Mouse (Mus musculus) 3134 (cell line): ENCODE results near the gene Amy2a3.
"Not testable (repeated sequence)": the region's sequence is repeated elsewhere in the genome, so short reads cannot be mapped to it uniquely, and the experiment has no call there.

Experiments
- DNase-seq: peaks from one replicate; pipeline ENCODE4 v3.0.0-alpha.2; 2011; ENCODE audit warnings: low spot score; ENCODE audit not compliant: insufficient read length; ENCODE audit errors: extremely low read depth

The Amy2a3 gene

DNA sequence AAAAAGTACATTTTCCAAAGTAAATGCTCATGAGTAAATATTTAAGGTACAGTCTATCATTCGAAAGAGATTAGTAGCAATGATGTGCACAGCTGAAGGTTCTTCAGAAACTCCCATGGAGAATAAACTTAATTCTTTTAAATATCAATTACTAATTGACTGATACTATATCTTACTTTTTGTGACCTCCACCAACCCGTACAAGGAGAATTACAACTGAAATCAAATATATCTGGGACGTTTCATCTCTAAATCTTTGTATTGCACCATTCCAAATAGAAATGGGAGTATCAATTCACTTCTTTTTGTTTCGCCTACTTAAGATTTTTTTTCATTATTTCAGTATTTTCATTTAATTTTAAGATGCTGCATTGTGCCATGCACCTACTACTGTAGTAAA, at the start of gene Amy2a3:
Amy2a3 (minus strand) TSS at position 101 of the 400 bp plus-strand sequence.
- DNase-seq: not testable (repeated sequence)

DNA sequence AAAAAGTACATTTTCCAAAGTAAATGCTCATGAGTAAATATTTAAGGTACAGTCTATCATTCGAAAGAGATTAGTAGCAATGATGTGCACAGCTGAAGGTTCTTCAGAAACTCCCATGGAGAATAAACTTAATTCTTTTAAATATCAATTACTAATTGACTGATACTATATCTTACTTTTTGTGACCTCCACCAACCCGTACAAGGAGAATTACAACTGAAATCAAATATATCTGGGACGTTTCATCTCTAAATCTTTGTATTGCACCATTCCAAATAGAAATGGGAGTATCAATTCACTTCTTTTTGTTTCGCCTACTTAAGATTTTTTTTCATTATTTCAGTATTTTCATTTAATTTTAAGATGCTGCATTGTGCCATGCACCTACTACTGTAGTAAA, 32.7 kb upstream of the Amy2a3 start, which contains the start of gene Amy2a2:
Amy2a2 (minus strand) TSS at position 101 of the 400 bp plus-strand sequence.
- not testable (repeated sequence) for DNase-seq

DNA sequence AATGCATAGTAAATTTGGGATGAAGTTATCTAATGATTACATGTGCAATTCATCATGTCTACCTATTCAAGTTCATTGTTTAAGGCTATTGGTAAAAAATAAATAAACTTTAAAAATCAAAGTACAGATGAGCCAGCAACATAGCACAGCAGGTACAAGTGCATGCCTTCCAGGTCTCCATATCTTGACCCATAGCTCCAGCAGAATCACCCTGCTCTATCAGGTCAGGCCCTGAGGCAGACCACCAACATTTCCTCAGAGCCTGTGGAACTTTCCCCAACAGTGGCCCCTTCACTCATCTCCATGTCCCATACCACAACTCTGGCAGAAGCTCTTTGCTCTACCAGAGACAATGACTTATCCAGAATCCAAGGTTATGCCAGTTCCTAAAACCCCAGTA, 21.6 kb upstream of the Amy2a3 start:
- not testable (repeated sequence) for DNase-seq

DNA sequence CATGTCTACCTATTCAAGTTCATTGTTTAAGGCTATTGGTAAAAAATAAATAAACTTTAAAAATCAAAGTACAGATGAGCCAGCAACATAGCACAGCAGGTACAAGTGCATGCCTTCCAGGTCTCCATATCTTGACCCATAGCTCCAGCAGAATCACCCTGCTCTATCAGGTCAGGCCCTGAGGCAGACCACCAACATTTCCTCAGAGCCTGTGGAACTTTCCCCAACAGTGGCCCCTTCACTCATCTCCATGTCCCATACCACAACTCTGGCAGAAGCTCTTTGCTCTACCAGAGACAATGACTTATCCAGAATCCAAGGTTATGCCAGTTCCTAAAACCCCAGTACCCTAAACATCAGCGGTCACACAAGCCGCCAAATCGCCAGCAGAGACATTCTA, 10.9 kb downstream of the Amy2a3 start:
- DNase-seq: not testable (repeated sequence)

DNA sequence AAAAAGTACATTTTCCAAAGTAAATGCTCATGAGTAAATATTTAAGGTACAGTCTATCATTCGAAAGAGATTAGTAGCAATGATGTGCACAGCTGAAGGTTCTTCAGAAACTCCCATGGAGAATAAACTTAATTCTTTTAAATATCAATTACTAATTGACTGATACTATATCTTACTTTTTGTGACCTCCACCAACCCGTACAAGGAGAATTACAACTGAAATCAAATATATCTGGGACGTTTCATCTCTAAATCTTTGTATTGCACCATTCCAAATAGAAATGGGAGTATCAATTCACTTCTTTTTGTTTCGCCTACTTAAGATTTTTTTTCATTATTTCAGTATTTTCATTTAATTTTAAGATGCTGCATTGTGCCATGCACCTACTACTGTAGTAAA, 32.5 kb downstream of the Amy2a3 start, which contains the start of gene Amy2a4:
Amy2a4 (minus strand) TSS at position 101 of the 400 bp plus-strand sequence.
- DNase-seq: not testable (repeated sequence)

DNA sequence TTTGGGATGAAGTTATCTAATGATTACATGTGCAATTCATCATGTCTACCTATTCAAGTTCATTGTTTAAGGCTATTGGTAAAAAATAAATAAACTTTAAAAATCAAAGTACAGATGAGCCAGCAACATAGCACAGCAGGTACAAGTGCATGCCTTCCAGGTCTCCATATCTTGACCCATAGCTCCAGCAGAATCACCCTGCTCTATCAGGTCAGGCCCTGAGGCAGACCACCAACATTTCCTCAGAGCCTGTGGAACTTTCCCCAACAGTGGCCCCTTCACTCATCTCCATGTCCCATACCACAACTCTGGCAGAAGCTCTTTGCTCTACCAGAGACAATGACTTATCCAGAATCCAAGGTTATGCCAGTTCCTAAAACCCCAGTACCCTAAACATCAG, 43.6 kb downstream of the Amy2a3 start:
- not testable (repeated sequence) for DNase-seq

DNA sequence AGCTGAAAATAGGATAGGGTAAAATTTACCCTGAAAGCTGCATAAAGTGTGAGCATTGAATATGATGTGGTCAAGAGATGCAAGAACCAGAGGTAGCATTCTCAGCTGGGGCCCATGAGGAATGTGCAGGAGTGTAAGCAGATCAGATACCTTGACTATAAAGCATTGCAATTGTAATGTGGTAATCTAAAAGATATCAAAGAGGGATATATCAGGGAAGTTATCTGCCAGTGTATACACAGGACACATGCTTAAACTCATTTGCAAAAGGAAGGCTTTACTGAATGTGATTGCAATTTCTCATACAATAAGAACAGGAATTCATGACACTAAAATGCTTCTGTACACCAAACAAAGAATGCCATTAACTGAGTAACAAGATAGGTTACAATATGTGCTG, 44.3 kb downstream of the Amy2a3 start:
- not testable (repeated sequence) for DNase-seq
